Mouse (Mus musculus): ENCODE measurements around the gene Chst11. TPM values are rescaled to one million over a fixed set of nuclear protein-coding genes. Genes with fewer than 3 reads are reported as not detected.

Gene Chst11
- polyA plus RNA-seq, 1 experiment from 2014 or later, result 4.0 TPM

- WGBS, result 92% methylated on average over 8 of the region's 8 CpGs
- H3K36me3 ChIP-seq, result no peaks in the 10 kb centered on the region
- no peak overlapping the region for H3K4me2 ChIP-seq (replicated peaks)
- H3K27ac ChIP-seq, result no peak overlapping the region
- H3K4me1 ChIP-seq, result peaks cover 90% of the 10 kb centered on the region
- ATAC-seq (ENCODE audit: low FRiP score, low read depth), result no peak
- H3K4me3 ChIP-seq, result no peak overlapping the region
- no peaks in the 10 kb centered on the region for H3K9me3 ChIP-seq
- H3K27me3 ChIP-seq, result peaks cover 6% of the 10 kb centered on the region; the same call in 1 of the 2 replicates
- H3K9ac ChIP-seq, result no peak overlapping the region
Observed at GRCm38 (mm10) chr10:83104221-83104620, 118.9 kb downstream of the Chst11 start.

- no peak for ATAC-seq (ENCODE audit: low FRiP score, low read depth)
- Histone ChIP-seq H3K27ac (no peak overlapping the region), H3K4me2 (replicated peaks) (no peak overlapping the region), H3K9ac (no peak overlapping the region), H3K9me3 (no peaks in the 10 kb centered on the region), H3K4me3 (no peak overlapping the region), H3K36me3 (no peaks in the 10 kb centered on the region), H3K4me1 (peaks cover 82% of the 10 kb centered on the region), H3K27me3 (peaks cover 6% of the 10 kb centered on the region; the same call in 1 of the 2 replicates)
- 51% methylated on average over 7 of the region's 7 CpGs for WGBS
Observed at GRCm38 (mm10) chr10:83106152-83106746, 121.0 kb downstream of the Chst11 start.

- H3K4me1 ChIP-seq, result peaks cover 79% of the 10 kb centered on the region
- H3K27ac ChIP-seq, result peak overlapping the region; percentile 82
- ATAC-seq (ENCODE audit: low FRiP score, low read depth), result no peak
- H3K27me3 ChIP-seq, result no peaks in the 10 kb centered on the region; the same call in 1 of the 2 replicates
- no peak overlapping the region for H3K4me3 ChIP-seq
- H3K4me2 ChIP-seq (replicated peaks), result peak overlapping the region; percentile 32
- no peaks in the 10 kb centered on the region for H3K36me3 ChIP-seq
- 53% methylated on average over 8 of the region's 8 CpGs for WGBS
- no peak overlapping the region for H3K9ac ChIP-seq
- H3K9me3 ChIP-seq, result no peaks in the 10 kb centered on the region
Observed at GRCm38 (mm10) chr10:83107385-83107784, 122.1 kb downstream of the Chst11 start.

- Histone ChIP-seq H3K27me3 (no peaks in the 10 kb centered on the region; the same call in 1 of the 2 replicates), H3K36me3 (no peaks in the 10 kb centered on the region), H3K9ac (0 out of 2 replicates have a peak overlapping the region, but pooled peaks have one; percentile 19), H3K4me1 (peaks cover 79% of the 10 kb centered on the region), H3K4me3 (no peak overlapping the region), H3K4me2 (replicated peaks) (peak overlapping the region; percentile 44), H3K9me3 (no peaks in the 10 kb centered on the region), H3K27ac (peak overlapping the region; percentile 82)
- peak; percentile 42; the same call in 1 of the 2 replicates for ATAC-seq (ENCODE audit: low FRiP score, low read depth)
- 37% methylated on average over 21 of the region's 21 CpGs for WGBS
Observed at GRCm38 (mm10) chr10:83107921-83108738, 122.8 kb downstream of the Chst11 start.

GRCm38 (mm10) chr10:83108946-83109345 lies 123.6 kb downstream of the Chst11 start:
- Histone ChIP-seq H3K4me2 (replicated peaks) (peak overlapping the region; percentile 44), H3K27ac (peak overlapping the region; percentile 82), H3K4me1 (peaks cover 81% of the 10 kb centered on the region), H3K9ac (no peak overlapping the region), H3K4me3 (no peak overlapping the region), H3K36me3 (no peaks in the 10 kb centered on the region), H3K9me3 (no peaks in the 10 kb centered on the region), H3K27me3 (peaks cover 3% of the 10 kb centered on the region; the same call in 1 of the 2 replicates)
- 84% methylated on average over 6 of the region's 6 CpGs for WGBS
- ATAC-seq (ENCODE audit: low FRiP score, low read depth), result peak; percentile 26; the same call in 1 of the 2 replicates

GRCm38 (mm10) chr10:83111046-83111445 lies 125.7 kb downstream of the Chst11 start:
- H3K4me2 ChIP-seq (replicated peaks), result no peak overlapping the region
- H3K9ac ChIP-seq, result no peak overlapping the region
- H3K4me3 ChIP-seq, result no peak overlapping the region
- peaks cover 79% of the 10 kb centered on the region for H3K4me1 ChIP-seq
- H3K27ac ChIP-seq, result no peak overlapping the region
- ATAC-seq (ENCODE audit: low FRiP score, low read depth), result no peak
- H3K9me3 ChIP-seq, result no peaks in the 10 kb centered on the region
- 78% methylated on average over 6 of the region's 6 CpGs for WGBS
- no peaks in the 10 kb centered on the region for H3K36me3 ChIP-seq
- 0 out of 2 replicates have a peak, but pooled peaks cover 4% of the 10 kb centered on the region for H3K27me3 ChIP-seq

GRCm38 (mm10) chr10:83112345-83112744 lies 127.0 kb downstream of the Chst11 start:
- no peak for ATAC-seq (ENCODE audit: low FRiP score, low read depth)
- Histone ChIP-seq H3K36me3 (no peaks in the 10 kb centered on the region), H3K27ac (no peak overlapping the region), H3K4me3 (no peak overlapping the region), H3K9me3 (no peaks in the 10 kb centered on the region), H3K9ac (no peak overlapping the region), H3K27me3 (peaks cover 4% of the 10 kb centered on the region; the same call in 1 of the 2 replicates), H3K4me2 (replicated peaks) (no peak overlapping the region), H3K4me1 (peaks cover 77% of the 10 kb centered on the region)
- WGBS, result 57% methylated on average over 4 of the region's 4 CpGs

GRCm38 (mm10) chr10:83114564-83114963 lies 129.3 kb downstream of the Chst11 start:
- Histone ChIP-seq H3K4me3 (no peak overlapping the region), H3K9me3 (no peaks in the 10 kb centered on the region), H3K27me3 (peaks cover 7% of the 10 kb centered on the region; the same call in 1 of the 2 replicates), H3K4me2 (replicated peaks) (no peak overlapping the region), H3K4me1 (peaks cover 67% of the 10 kb centered on the region), H3K9ac (no peak overlapping the region), H3K36me3 (no peaks in the 10 kb centered on the region), H3K27ac (no peak overlapping the region)
- WGBS, result 83% methylated on average over 5 of the region's 5 CpGs
- ATAC-seq (ENCODE audit: low FRiP score, low read depth), result no peak

- Histone ChIP-seq H3K9ac (no peak overlapping the region), H3K27me3 (peaks cover 7% of the 10 kb centered on the region; the same call in 1 of the 2 replicates), H3K27ac (no peak overlapping the region), H3K4me1 (peaks cover 56% of the 10 kb centered on the region), H3K9me3 (no peaks in the 10 kb centered on the region), H3K4me3 (no peak overlapping the region), H3K36me3 (no peaks in the 10 kb centered on the region), H3K4me2 (replicated peaks) (no peak overlapping the region)
- ATAC-seq (ENCODE audit: low FRiP score, low read depth), result peak; percentile 38
- WGBS, result 31% methylated on average over 11 of the region's 11 CpGs
Observed at GRCm38 (mm10) chr10:83116889-83117288, 131.6 kb downstream of the Chst11 start.

GRCm38 (mm10) chr10:83117851-83118250 lies 132.6 kb downstream of the Chst11 start:
- ATAC-seq (ENCODE audit: low FRiP score, low read depth), result no peak
- H3K9ac ChIP-seq, result no peak overlapping the region
- WGBS, result 78% methylated on average over 6 of the region's 6 CpGs
- H3K27ac ChIP-seq, result no peak overlapping the region
- H3K27me3 ChIP-seq, result peaks cover 7% of the 10 kb centered on the region; the same call in 1 of the 2 replicates
- H3K4me2 ChIP-seq (replicated peaks), result no peak overlapping the region
- peaks cover 48% of the 10 kb centered on the region for H3K4me1 ChIP-seq
- H3K4me3 ChIP-seq, result no peak overlapping the region
- no peaks in the 10 kb centered on the region for H3K9me3 ChIP-seq
- H3K36me3 ChIP-seq, result no peaks in the 10 kb centered on the region

- 0 out of 2 replicates have a peak overlapping the region, but pooled peaks have one; percentile 32 for H3K9ac ChIP-seq
Observed at GRCm38 (mm10) chr10:83118613-83119012, 133.3 kb downstream of the Chst11 start.

GRCm38 (mm10) chr10:83119016-83119415 lies 133.7 kb downstream of the Chst11 start:
- H3K4me1 ChIP-seq, result peaks cover 46% of the 10 kb centered on the region
- no peak overlapping the region for H3K4me3 ChIP-seq
- H3K4me2 ChIP-seq (replicated peaks), result no peak overlapping the region
- no peak overlapping the region for H3K27ac ChIP-seq
- no peak for ATAC-seq (ENCODE audit: low FRiP score, low read depth)
- H3K9me3 ChIP-seq, result no peaks in the 10 kb centered on the region
- no peak overlapping the region for H3K9ac ChIP-seq
- H3K36me3 ChIP-seq, result no peaks in the 10 kb centered on the region
- peaks cover 3% of the 10 kb centered on the region; the same call in 1 of the 2 replicates for H3K27me3 ChIP-seq
- WGBS, result 80% methylated on average over 10 of the region's 10 CpGs

More at GRCm38 (mm10) chr10:83118613-83119012, 133.3 kb downstream of the Chst11 start:
- peaks cover 46% of the 10 kb centered on the region for H3K4me1 ChIP-seq
- no peak overlapping the region for H3K4me2 ChIP-seq (replicated peaks)
- H3K27ac ChIP-seq, result no peak overlapping the region
- H3K36me3 ChIP-seq, result no peaks in the 10 kb centered on the region
- peaks cover 7% of the 10 kb centered on the region; the same call in 1 of the 2 replicates for H3K27me3 ChIP-seq
- WGBS, result 69% methylated on average over 3 of the region's 3 CpGs
- no peak for ATAC-seq (ENCODE audit: low FRiP score, low read depth)
- no peaks in the 10 kb centered on the region for H3K9me3 ChIP-seq
- no peak overlapping the region for H3K4me3 ChIP-seq

Measured in limb, embryonic 13.5 days (tissue).